Mouse (Mus musculus): ENCODE results near the gene Whamm.

DNA sequence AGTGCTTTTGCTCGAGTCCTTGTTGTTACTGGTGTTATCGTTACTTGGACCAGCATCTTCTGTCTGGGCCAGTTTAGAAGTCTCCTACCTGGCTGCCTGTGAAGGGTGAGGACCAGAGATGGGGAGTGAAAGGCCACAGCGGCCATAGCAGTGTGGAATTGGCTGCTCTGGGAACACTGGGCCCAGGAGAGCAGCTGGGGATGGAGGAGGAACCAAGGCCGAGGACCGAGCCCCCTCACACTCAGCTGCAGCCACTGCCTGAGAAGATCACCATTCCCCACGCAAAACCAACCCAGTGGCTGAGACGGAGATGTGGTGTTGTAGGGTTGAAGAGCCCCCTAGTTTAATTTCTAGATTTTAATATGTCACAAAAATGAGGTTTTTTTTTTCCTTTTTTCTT, 6.3 kb upstream of the Whamm start:
- no peak for TF ChIP-seq CTCF (IDR thresholded peaks at IDR 0.05; ENCODE audit: low read depth, low read length)
- TF ChIP-seq POLR2A (IDR thresholded peaks at IDR 0.05; ENCODE audit: borderline replicate concordance, low read depth, low read length): no peak

Data from bone marrow macrophage, adult 2 months (primary cell).